Mouse (Mus musculus) neural tube, embryonic 10.5 days (tissue): Measurements from ENCODE around the gene Tpm3.

Experiments
- DNase-seq: peaks from one replicate; pipeline ENCODE4 v3.0.0-alpha.2; 2017; ENCODE audit warnings: low spot score; ENCODE audit errors: extremely low spot score

Gene Tpm3

GRCm38 (mm10) chr3:90072294-90072693, at the start of gene Tpm3:
Gene Tpm3, plus strand, starts transcription at chr3:90072649.
- DNase-seq = no peak

- DNase-seq = no peak
Observed at GRCm38 (mm10) chr3:90034653-90035052, 37.8 kb upstream of the Tpm3 start.

- no peak for DNase-seq
Observed at GRCm38 (mm10) chr3:90036263-90036662, 36.2 kb upstream of the Tpm3 start.

GRCm38 (mm10) chr3:90049691-90050090, 22.8 kb upstream of the Tpm3 start:
- no peak for DNase-seq

GRCm38 (mm10) chr3:90051441-90052350, 20.8 kb upstream of the Tpm3 start, which contains the start of gene 4933434E20Rik:
Gene 4933434E20Rik, plus strand, starts transcription at chr3:90051636.
- peak; percentile 72 for DNase-seq

- peak; percentile 99 for DNase-seq
Observed at GRCm38 (mm10) chr3:90052351-90053241, 19.9 kb upstream of the Tpm3 start, which contains the start of gene Ubap2l. Gene Ubap2l, minus strand, starts transcription at chr3:90052628.

GRCm38 (mm10) chr3:90061549-90061948, 10.9 kb upstream of the Tpm3 start:
- DNase-seq = no peak

- DNase-seq = no peak
Observed at GRCm38 (mm10) chr3:90062539-90062938, 9.9 kb upstream of the Tpm3 start.

GRCm38 (mm10) chr3:90064383-90064782, 8.1 kb upstream of the Tpm3 start:
- DNase-seq = no peak

- peak; percentile 45 for DNase-seq
Observed at GRCm38 (mm10) chr3:90065553-90065952, 6.9 kb upstream of the Tpm3 start.

GRCm38 (mm10) chr3:90067851-90068250, 4.6 kb upstream of the Tpm3 start:
- DNase-seq = no peak

- DNase-seq = no peak
Observed at GRCm38 (mm10) chr3:90069688-90070087, 2.8 kb upstream of the Tpm3 start.

GRCm38 (mm10) chr3:90076921-90077716, 4.7 kb downstream of the Tpm3 start:
- DNase-seq = peak; percentile 82

- no peak for DNase-seq
Observed at GRCm38 (mm10) chr3:90078224-90078623, 5.8 kb downstream of the Tpm3 start.

- DNase-seq = peak; percentile 94
Observed at GRCm38 (mm10) chr3:90079133-90079762, 6.8 kb downstream of the Tpm3 start.

- peak; percentile 76 for DNase-seq
Observed at GRCm38 (mm10) chr3:90079763-90080497, 7.5 kb downstream of the Tpm3 start.

- no peak for DNase-seq
Observed at GRCm38 (mm10) chr3:90080498-90080863, 8.0 kb downstream of the Tpm3 start.

- no peak for DNase-seq
Observed at GRCm38 (mm10) chr3:90081365-90082240, 9.2 kb downstream of the Tpm3 start.

- no peak for DNase-seq
Observed at GRCm38 (mm10) chr3:90083034-90083433, 10.6 kb downstream of the Tpm3 start.
